Mouse (Mus musculus) stomach, embryonic 16.5 days (tissue): ENCODE measurements at regions not wholly inside any gene's neighbourhood (a gene's known extent, or its start where the extent isn't known, plus 50 kb on each side); places are given as distances from the start of the nearest gene placed in this dataset.
A peak's percentile ranks its signal among the peaks of the same experiment; 100 is the strongest.

Experiments
- ATAC-seq: fragments of 200-750 bp; cut with Nextera tagmentation; 2 replicates; pipeline ENCODE4 v1.8.0; 2017; ENCODE audit warnings: moderate number of reproducible peaks, moderate TSS enrichment; ENCODE audit not compliant: insufficient read depth, low FRiP score
- H3K27ac ChIP-seq: fragments of 300-500 bp; sonication (generic); 2 replicates; pipeline ENCODE4 v1.5.1; 2014; ENCODE audit warnings: low read length
- H3K27me3 ChIP-seq: fragments of 300-500 bp; sonication (generic); 2 replicates; pipeline ENCODE4 v1.6.1; 2014; ENCODE audit warnings: low read length, control low read depth, mixed read lengths; ENCODE audit not compliant: control insufficient read depth, insufficient read depth
- H3K36me3 ChIP-seq: fragments of 300-500 bp; sonication (generic); 2 replicates; pipeline ENCODE4 v1.6.1; 2014; ENCODE audit warnings: low read length; ENCODE audit not compliant: control insufficient read depth, insufficient read depth
- H3K4me1 ChIP-seq: fragments of 300-500 bp; sonication (generic); 2 replicates; pipeline ENCODE4 v1.6.1; 2014; ENCODE audit warnings: low read length, control low read depth, mixed read lengths; ENCODE audit not compliant: control insufficient read depth, insufficient read depth
- H3K4me2 ChIP-seq: fragments of 300-500 bp; sonication (generic); 2 replicates; pipeline ENCODE4 v1.6.1; 2014; ENCODE audit warnings: low read depth, low read length, mixed read lengths
- H3K4me3 ChIP-seq: fragments of 300-500 bp; sonication (generic); replicated peaks from 2 replicates; pipeline ENCODE4 v1.5.1; 2014; ENCODE audit warnings: mild to moderate bottlenecking, low read length
- H3K9ac ChIP-seq: fragments of 300-500 bp; sonication (generic); 2 replicates; pipeline ENCODE4 v1.6.1; 2014; ENCODE audit warnings: low read length
- H3K9me3 ChIP-seq: fragments of 300-500 bp; sonication (generic); replicated peaks from 2 replicates; pipeline ENCODE4 v1.6.1; 2016; ENCODE audit warnings: low read length, control low read depth; ENCODE audit not compliant: control insufficient read depth
- whole genome bisulfite sequencing: fragments of 180-500 bp; shearing (Covaris S2); extraction: QIAGEN DNeasy Blood & Tissue Kit; methylation state at CpG from one replicate; pipeline ENCODE4 v1.1.7; 2014; 5-methylcytosine and 5-hydroxymethylcytosine counted together

DNA sequence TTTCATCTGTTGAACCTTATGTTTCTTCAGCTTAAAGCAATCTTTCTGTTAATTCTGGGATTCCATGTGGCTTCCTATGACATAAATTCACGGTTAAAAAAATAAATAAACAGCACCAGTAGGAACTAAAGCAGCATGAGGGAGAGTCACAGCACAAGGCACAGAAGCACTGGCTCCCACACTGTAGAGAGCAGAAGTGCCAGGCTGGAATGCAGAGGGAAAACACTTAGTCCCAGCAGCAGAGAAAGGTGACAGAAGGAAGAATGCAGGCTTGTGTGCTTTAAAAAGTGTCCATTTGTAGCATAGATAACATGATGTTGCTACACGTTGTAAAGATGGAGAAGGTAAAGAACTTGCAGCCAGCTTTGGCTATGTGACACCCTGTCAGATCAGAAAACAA, 62.1 kb upstream of the Ppp2r5a start:
- Histone ChIP-seq H3K9ac (no peak overlapping the region), H3K27ac (no peak overlapping the region), H3K9me3 (no peaks in the 10 kb centered on the region), H3K4me3 (no peak overlapping the region), H3K27me3 (no peaks in the 10 kb centered on the region), H3K4me2 (no peak overlapping the region), H3K4me1 (peaks cover 13% of the 10 kb centered on the region), H3K36me3 (no peaks in the 10 kb centered on the region)
- ATAC-seq: no peak
- WGBS: 25% methylated on average over 2 of the region's 2 CpGs

DNA sequence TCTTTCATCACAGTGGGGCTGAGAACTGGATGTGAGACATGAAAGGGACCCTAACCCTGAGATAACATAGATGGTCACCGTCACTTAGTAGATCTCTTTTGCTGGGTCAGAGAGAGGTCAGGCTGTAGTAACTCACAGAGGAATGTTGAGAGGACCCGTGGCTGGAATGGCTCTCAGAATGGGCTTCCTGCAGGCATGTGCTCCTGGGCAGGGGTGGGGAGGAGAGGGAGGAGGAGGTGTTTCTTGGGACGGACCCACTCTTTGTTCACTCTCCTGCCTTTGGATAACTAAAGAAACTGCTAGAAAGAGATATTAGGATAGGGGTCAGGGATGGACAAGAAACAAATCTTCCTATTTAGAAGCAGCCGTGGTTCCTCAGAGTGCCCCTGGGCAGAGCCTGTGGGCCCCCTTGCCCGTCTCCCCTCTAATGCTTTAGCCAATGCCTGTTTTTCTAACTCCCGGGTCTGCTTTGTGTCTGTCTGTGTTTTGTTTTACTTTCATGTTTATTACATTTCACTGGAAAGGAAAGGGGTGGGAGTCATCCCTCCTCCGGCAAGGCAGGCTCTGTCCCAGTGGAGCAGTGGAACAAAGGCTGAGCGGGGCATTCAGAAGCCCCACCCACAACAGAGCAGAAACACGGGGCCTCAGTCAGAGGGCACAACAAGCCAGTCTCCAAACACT, 58.9 kb upstream of the Ppp2r5a start:
- 0 out of 2 replicates have a peak overlapping the region, but pooled peaks have one; percentile 28 for H3K9ac ChIP-seq
- peak overlapping the region; percentile 19 for H3K4me2 ChIP-seq
- ATAC-seq: peak; percentile 84
- no peaks in the 10 kb centered on the region for H3K27me3 ChIP-seq
- H3K9me3 ChIP-seq: no peaks in the 10 kb centered on the region
- peaks cover 9% of the 10 kb centered on the region; the same call in 1 of the 2 replicates for H3K4me1 ChIP-seq
- H3K36me3 ChIP-seq: no peaks in the 10 kb centered on the region
- 8% methylated on average over 9 of the region's 9 CpGs for WGBS
- H3K27ac ChIP-seq: peak overlapping the region; percentile 35
- no peak overlapping the region for H3K4me3 ChIP-seq

DNA sequence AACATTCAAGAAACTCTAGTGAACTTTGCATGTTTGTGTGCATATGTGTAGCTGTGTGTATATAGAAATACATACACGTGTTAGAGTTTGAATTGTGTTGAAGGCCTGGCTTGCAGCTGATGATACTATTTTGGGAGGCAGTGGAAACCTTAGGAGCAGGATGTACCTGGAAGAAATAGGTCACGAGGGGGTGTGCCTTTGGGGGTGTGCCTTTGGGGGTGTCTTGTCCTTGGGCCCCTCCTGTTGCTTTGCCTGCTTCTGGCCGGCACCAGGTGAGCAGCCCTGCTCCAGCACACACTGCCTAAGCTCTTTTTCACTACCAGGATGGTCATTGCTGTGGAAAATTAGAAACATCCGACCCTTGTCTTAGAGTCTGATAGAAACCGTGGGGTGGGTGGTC, 56.0 kb upstream of the Ppp2r5a start:
- Histone ChIP-seq H3K4me1 (peaks cover 9% of the 10 kb centered on the region; the same call in 1 of the 2 replicates), H3K27ac (no peak overlapping the region), H3K27me3 (no peaks in the 10 kb centered on the region), H3K4me2 (no peak overlapping the region), H3K4me3 (no peak overlapping the region), H3K36me3 (no peaks in the 10 kb centered on the region), H3K9me3 (no peaks in the 10 kb centered on the region), H3K9ac (no peak overlapping the region)
- no peak for ATAC-seq
- 57% methylated on average over 5 of the region's 5 CpGs for WGBS

DNA sequence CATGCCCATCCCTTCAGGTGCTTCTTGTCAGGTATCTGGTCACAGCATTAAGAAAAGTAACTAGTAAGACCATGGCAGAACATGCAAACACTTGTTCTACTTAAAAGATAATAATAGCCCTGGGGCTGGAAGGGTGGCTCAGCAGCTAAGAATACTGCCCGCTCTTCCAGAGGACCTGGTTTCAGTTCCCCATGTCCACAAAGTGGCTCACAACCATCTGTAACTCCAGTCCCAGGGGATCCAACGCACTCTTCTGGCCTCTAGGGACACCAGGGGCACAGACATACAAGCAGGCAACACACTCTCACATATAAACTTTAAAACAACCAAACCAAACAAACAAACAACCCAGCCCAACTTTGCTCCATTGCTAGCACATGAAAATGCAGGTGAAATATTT, 55.2 kb upstream of the Ppp2r5a start:
- Histone ChIP-seq H3K9ac (no peak overlapping the region), H3K4me3 (no peak overlapping the region), H3K9me3 (no peaks in the 10 kb centered on the region), H3K4me2 (no peak overlapping the region), H3K36me3 (no peaks in the 10 kb centered on the region), H3K27ac (no peak overlapping the region), H3K4me1 (peaks cover 14% of the 10 kb centered on the region), H3K27me3 (no peaks in the 10 kb centered on the region)
- 65% methylated on average over 2 of the region's 2 CpGs for WGBS
- ATAC-seq: no peak

DNA sequence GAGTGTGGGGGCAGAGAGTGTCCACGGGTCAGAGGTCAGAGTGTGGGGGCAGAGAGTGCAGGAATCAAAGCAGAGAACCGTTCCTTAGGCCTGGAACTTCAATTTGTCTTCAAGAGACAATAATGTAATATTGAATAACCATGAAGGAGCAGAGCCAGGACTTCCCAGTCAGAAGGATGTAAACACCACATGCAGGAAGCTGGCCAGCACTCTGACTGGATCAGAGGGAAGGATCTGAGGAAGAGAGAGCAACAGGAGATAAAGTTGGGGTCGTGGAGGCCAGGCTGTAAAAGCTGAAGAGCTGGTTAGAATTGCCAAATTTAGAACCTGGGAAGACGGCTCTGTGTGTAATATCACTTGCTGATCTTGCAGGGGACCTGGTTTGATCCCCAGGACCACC, 54.0 kb upstream of the Ppp2r5a start:
- H3K9me3 ChIP-seq: no peaks in the 10 kb centered on the region
- H3K4me3 ChIP-seq: no peak overlapping the region
- H3K4me2 ChIP-seq: no peak overlapping the region
- H3K36me3 ChIP-seq: no peaks in the 10 kb centered on the region
- no peak overlapping the region for H3K27ac ChIP-seq
- no peaks in the 10 kb centered on the region for H3K27me3 ChIP-seq
- no peak overlapping the region for H3K9ac ChIP-seq
- H3K4me1 ChIP-seq: peaks cover 14% of the 10 kb centered on the region
- ATAC-seq: no peak
- 61% methylated on average over 4 of the region's 4 CpGs for WGBS

DNA sequence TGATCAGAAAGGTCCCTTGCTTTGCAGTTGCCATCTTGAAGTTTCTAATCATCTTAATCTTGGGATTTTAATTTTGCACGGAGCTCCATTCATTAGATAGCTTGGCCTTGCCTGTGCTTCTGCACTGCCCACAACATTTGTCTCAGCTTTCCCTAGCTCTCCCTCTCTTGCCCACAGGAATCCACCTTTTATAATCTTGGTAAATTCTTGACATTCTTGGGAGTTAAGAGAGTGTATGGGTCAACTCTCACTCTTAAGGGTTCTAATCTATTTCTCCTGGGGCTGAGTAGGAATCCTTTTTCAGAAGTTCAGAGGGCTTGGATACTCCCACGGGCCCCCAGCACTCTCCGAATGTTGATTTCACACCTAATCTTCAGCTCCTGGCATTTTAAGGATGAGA, 51.5 kb upstream of the Ppp2r5a start:
- no peak for ATAC-seq

DNA sequence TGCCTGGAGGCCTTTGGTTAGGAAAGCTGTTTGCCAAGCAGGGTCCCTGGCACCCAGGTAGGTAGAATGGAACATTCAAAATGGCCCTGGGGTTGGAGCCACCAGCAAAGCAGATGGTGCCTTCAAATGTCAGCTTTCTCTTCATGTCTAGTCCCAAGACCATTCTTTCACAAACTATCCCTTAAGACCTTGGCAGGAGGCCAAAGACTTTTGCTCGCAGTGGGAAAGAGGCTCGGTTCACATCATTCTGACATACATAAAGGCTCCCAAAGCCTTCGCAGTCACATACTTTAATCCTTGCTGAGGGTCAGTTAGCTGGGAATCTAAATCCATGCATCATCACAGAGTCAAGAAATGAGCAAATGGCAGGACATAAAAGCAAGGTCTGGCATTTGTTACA, 50.5 kb upstream of the Ppp2r5a start:
- H3K9me3 ChIP-seq: no peaks in the 10 kb centered on the region
- no peak overlapping the region for H3K4me2 ChIP-seq
- no peak overlapping the region for H3K27ac ChIP-seq
- WGBS: 23% methylated on average over 3 of the region's 3 CpGs
- peaks cover 8% of the 10 kb centered on the region; the same call in 1 of the 2 replicates for H3K4me1 ChIP-seq
- H3K9ac ChIP-seq: no peak overlapping the region
- no peak for ATAC-seq
- no peaks in the 10 kb centered on the region for H3K27me3 ChIP-seq
- H3K36me3 ChIP-seq: no peaks in the 10 kb centered on the region
- no peak overlapping the region for H3K4me3 ChIP-seq

More for the DNA sequence above, 51.5 kb upstream of the Ppp2r5a start:
- Histone ChIP-seq H3K27ac (no peak overlapping the region), H3K27me3 (no peaks in the 10 kb centered on the region), H3K9ac (no peak overlapping the region), H3K4me2 (no peak overlapping the region), H3K9me3 (no peaks in the 10 kb centered on the region), H3K4me3 (no peak overlapping the region), H3K36me3 (no peaks in the 10 kb centered on the region), H3K4me1 (peaks cover 8% of the 10 kb centered on the region; the same call in 1 of the 2 replicates)
- WGBS: 36% methylated on average over 3 of the region's 3 CpGs
